ENCODE assay signal across 8 mouse cellular contexts in genomic region chr1:136051013-136051315, GRCm38 (mm10). TPM values are rescaled to one million over a fixed set of nuclear protein-coding genes. Genes with fewer than 3 reads are reported as not detected.
DNase-seq lines count a peak whose midpoint lies in the region; ATAC-seq and TF ChIP-seq lines count a peak whose summit lies in the region.

No protein-coding gene starts in this region.

- peak overlapping the region; percentile 4; the same call in 1 of the 2 replicates for H3K4me3 ChIP-seq in spleen, adult 2 months (ENCODE audit: extremely low read depth, insufficient read depth, insufficient read length)
- peak overlapping the region; percentile 20 for H3K4me3 ChIP-seq in intestine, embryonic 14.5 days (ENCODE audit: low read depth, low read length)
- peak overlapping the region; percentile 80 for H3K4me3 ChIP-seq in megakaryocyte, embryonic 14.5 days (replicated peaks)
- H3K4me3 ChIP-seq in stomach, embryonic 14.5 days (ENCODE audit: low read depth, low read length): peak overlapping the region; percentile 29

- DNase-seq in adrenal gland, adult 2 months: peak; percentile 11
- no peak for DNase-seq in adrenal gland, postnatal 4 days (ENCODE audit: low spot score in 2 of 2)
- no peak for DNase-seq in spleen, adult 2 months (ENCODE audit: low read depth in 1 of 2, low spot score in 2 of 2)
- no peak for DNase-seq in spleen, postnatal 4 days (ENCODE audit: low spot score in 2 of 2)
- DNase-seq in intestine, embryonic 14.5 days (ENCODE audit: low spot score): no peak
- DNase-seq in MN1 (ENCODE audit: low spot score): no peak

- no peaks in the 10 kb centered on the region for H3K9me3 ChIP-seq in intestine, embryonic 14.5 days (ENCODE audit: control insufficient read depth, low read length)
- no peaks in the 10 kb centered on the region for H3K9me3 ChIP-seq in megakaryocyte, embryonic 14.5 days
- no peaks in the 10 kb centered on the region for H3K9me3 ChIP-seq in stomach, embryonic 14.5 days (ENCODE audit: control insufficient read depth, low read depth, low read length)

- no peaks in the 10 kb centered on the region; the same call in 1 of the 2 replicates for H3K4me1 ChIP-seq in spleen, adult 2 months (ENCODE audit: control insufficient read depth, insufficient read depth, insufficient read length)
- peaks cover 9% of the 10 kb centered on the region; the same call in 1 of the 2 replicates for H3K4me1 ChIP-seq in intestine, embryonic 14.5 days (replicated peaks; ENCODE audit: control insufficient read depth, insufficient read depth, low read length)
- H3K4me1 ChIP-seq in megakaryocyte, embryonic 14.5 days: peaks cover 21% of the 10 kb centered on the region
- peaks cover 12% of the 10 kb centered on the region; the same call in 1 of the 2 replicates for H3K4me1 ChIP-seq in stomach, embryonic 14.5 days (ENCODE audit: control insufficient read depth, insufficient read depth, low read length)

- H3K27ac ChIP-seq in spleen, adult 2 months (ENCODE audit: insufficient read depth, low read length): no peak overlapping the region
- no peak overlapping the region for H3K27ac ChIP-seq in intestine, embryonic 14.5 days (ENCODE audit: low read depth)
- H3K27ac ChIP-seq in stomach, embryonic 14.5 days (ENCODE audit: low read length): no peak overlapping the region

- H3K36me3 ChIP-seq in spleen, adult 2 months (ENCODE audit: control insufficient read depth, insufficient read depth, low read length): no peaks in the 10 kb centered on the region
- H3K36me3 ChIP-seq in intestine, embryonic 14.5 days (ENCODE audit: control insufficient read depth, insufficient read depth, low read length): no peaks in the 10 kb centered on the region
- no peaks in the 10 kb centered on the region for H3K36me3 ChIP-seq in megakaryocyte, embryonic 14.5 days (replicated peaks; ENCODE audit: low read length)
- no peaks in the 10 kb centered on the region for H3K36me3 ChIP-seq in stomach, embryonic 14.5 days (ENCODE audit: control insufficient read depth, insufficient read depth, low read length)

- H3K9ac ChIP-seq in intestine, embryonic 14.5 days (ENCODE audit: low read length): peak overlapping the region; percentile 10; the same call in 1 of the 2 replicates
- no peak overlapping the region for H3K9ac ChIP-seq in stomach, embryonic 14.5 days (replicated peaks; ENCODE audit: low read depth, low read length)

- peak overlapping the region; percentile 50 for H3K4me2 ChIP-seq in intestine, embryonic 14.5 days (ENCODE audit: low read length)
- H3K4me2 ChIP-seq in stomach, embryonic 14.5 days (replicated peaks; ENCODE audit: low read depth, low read length): peak overlapping the region; percentile 42

- 3% methylated on average over 32 of the region's 36 CpGs for whole genome bisulfite sequencing in spleen, adult 2 months
- under 1% methylated on average over 36 of the region's 36 CpGs for WGBS in intestine, embryonic 14.5 days
- WGBS in stomach, embryonic 14.5 days: under 1% methylated on average over 32 of the region's 36 CpGs

- ATAC-seq in intestine, embryonic 14.5 days (replicated peaks; ENCODE audit: low FRiP score, low TSS enrichment, low read depth): peak; percentile 41
- no peak for ATAC-seq in stomach, embryonic 14.5 days (ENCODE audit: insufficient number of reproducible peaks, insufficient read depth, low FRiP score, low read depth)

- peaks cover 4% of the 10 kb centered on the region for H3K27me3 ChIP-seq in spleen, adult 2 months (ENCODE audit: control insufficient read depth, insufficient read depth, low read length)
- peaks cover 39% of the 10 kb centered on the region for H3K27me3 ChIP-seq in intestine, embryonic 14.5 days (replicated peaks; ENCODE audit: control insufficient read depth, insufficient read depth, low read length)
- H3K27me3 ChIP-seq in megakaryocyte, embryonic 14.5 days (replicated peaks): peaks cover 87% of the 10 kb centered on the region
- peaks cover 15% of the 10 kb centered on the region for H3K27me3 ChIP-seq in stomach, embryonic 14.5 days (ENCODE audit: control insufficient read depth, insufficient read depth, low read length)

- TF ChIP-seq POLR2A in spleen, adult 2 months (IDR thresholded peaks at IDR 0.05; ENCODE audit: low read depth, low read length): no peak

- no peak for TF ChIP-seq CTCF in spleen, adult 2 months (IDR thresholded peaks at IDR 0.05; ENCODE audit: extremely low read depth, insufficient read depth, insufficient read length, insufficient replicate concordance)

RNA-seq across cellular contexts. Expression of gene Ascl5, which starts 0.4 kb away (rescaled TPM):
- not detected for total RNA-seq in adrenal gland, adult 2 months (2021)
- 0.39 TPM in 1 of 2 replicates, not detected in the other for polyA plus RNA-seq in adrenal gland, adult 2 months (2012; rRNA removed)
- not detected for total RNA-seq in adrenal gland, postnatal 4 days (2021)
- not detected in 2 replicates for polyA plus RNA-seq in spleen, adult 2 months (2012; rRNA removed)
- 0.35 TPM in 1 of 2 replicates, not detected in the other for polyA plus RNA-seq in intestine, embryonic 14.5 days (2014; fragmentation: Nextera tagmentation; extraction: Ambion mirVana)
- not detected in 2 replicates for polyA plus RNA-seq in megakaryocyte, embryonic 14.5 days (2012; ENCODE audit: insufficient read depth, low replicate concordance)
- 0.97 and 1.2 TPM in 2 replicates for polyA plus RNA-seq in stomach, embryonic 14.5 days (2014; fragmentation: Nextera tagmentation; extraction: Ambion mirVana)

RNA-seq across cellular contexts. Expression of gene Cacna1s, which starts 1.6 kb away (rescaled TPM):
- 1 to 10 TPM in 1 of 2 experiments, under 1 TPM in 1; 0.17 to 1.2 TPM for total RNA-seq in adrenal gland, adult 2 months (2021)
- 0.15 and 0.40 TPM in 2 replicates for polyA plus RNA-seq in adrenal gland, adult 2 months (2012; rRNA removed)
- 1 to 10 TPM; 6.0 to 9.7 TPM for total RNA-seq in adrenal gland, postnatal 4 days (2021)
- polyA plus RNA-seq in spleen, adult 2 months (2012; rRNA removed): 4.3 and 5.1 TPM in 2 replicates
- polyA plus RNA-seq in intestine, embryonic 14.5 days (2014; fragmentation: Nextera tagmentation; extraction: Ambion mirVana): 0.08 TPM in 1 of 2 replicates, not detected in the other
- not detected in 2 replicates for polyA plus RNA-seq in megakaryocyte, embryonic 14.5 days (2012; ENCODE audit: insufficient read depth, low replicate concordance)
- polyA plus RNA-seq in stomach, embryonic 14.5 days (2014; fragmentation: Nextera tagmentation; extraction: Ambion mirVana): not detected in 2 replicates

RNA-seq across cellular contexts. Expression of gene Tmem9, which starts 43.0 kb away (rescaled TPM):
- 10 to 100 TPM; 39.5 to 46.4 TPM for total RNA-seq in adrenal gland, adult 2 months (2021)
- 102 and 112 TPM in 2 replicates for polyA plus RNA-seq in adrenal gland, adult 2 months (2012; rRNA removed)
- 10 to 100 TPM; 68.3 to 69.2 TPM for total RNA-seq in adrenal gland, postnatal 4 days (2021)
- 27.3 and 34.1 TPM in 2 replicates for polyA plus RNA-seq in spleen, adult 2 months (2012; rRNA removed)
- 90.6 and 99.5 TPM in 2 replicates for polyA plus RNA-seq in intestine, embryonic 14.5 days (2014; fragmentation: Nextera tagmentation; extraction: Ambion mirVana)
- 6.0 and 24.1 TPM in 2 replicates for polyA plus RNA-seq in megakaryocyte, embryonic 14.5 days (2012; ENCODE audit: insufficient read depth, low replicate concordance)
- 127 and 136 TPM in 2 replicates for polyA plus RNA-seq in stomach, embryonic 14.5 days (2014; fragmentation: Nextera tagmentation; extraction: Ambion mirVana)

RNA-seq across cellular contexts. Expression of gene Igfn1, which starts 44.8 kb away (rescaled TPM):
- total RNA-seq in adrenal gland, adult 2 months (2021): under 1 TPM in 1 of 2 experiments, not detected in 1; 0.17 TPM
- polyA plus RNA-seq in adrenal gland, adult 2 months (2012; rRNA removed): 0.16 and 0.17 TPM in 2 replicates
- total RNA-seq in adrenal gland, postnatal 4 days (2021): 1 to 10 TPM in 1 of 2 experiments, under 1 TPM in 1; 0.28 to 2.4 TPM
- polyA plus RNA-seq in spleen, adult 2 months (2012; rRNA removed): 0.41 TPM in 1 of 2 replicates, not detected in the other
- not detected in 2 replicates for polyA plus RNA-seq in intestine, embryonic 14.5 days (2014; fragmentation: Nextera tagmentation; extraction: Ambion mirVana)
- polyA plus RNA-seq in megakaryocyte, embryonic 14.5 days (2012; ENCODE audit: insufficient read depth, low replicate concordance): 0.12 and 0.43 TPM in 2 replicates
- 0.13 and 0.19 TPM in 2 replicates for polyA plus RNA-seq in stomach, embryonic 14.5 days (2014; fragmentation: Nextera tagmentation; extraction: Ambion mirVana)

Comparison
In these comparisons a context has a peak if more than half of its experiments do, and no peak if none do; other contexts are left out.
1. H3K4me3 ChIP-seq: peak in every context shown above with its lines; median percentile 80 in megakaryocyte, embryonic 14.5 days; 29 in stomach, embryonic 14.5 days; 20 in intestine, embryonic 14.5 days; 4 in spleen, adult 2 months.